Mouse (Mus musculus): ENCODE data around the gene Arl4a. TPM values are rescaled to one million over a fixed set of nuclear protein-coding genes. Genes with fewer than 3 reads are reported as not detected.

Arl4a gene
- polyA plus RNA-seq, 2 experiments, result 39.5 to 91.3 TPM

DNA sequence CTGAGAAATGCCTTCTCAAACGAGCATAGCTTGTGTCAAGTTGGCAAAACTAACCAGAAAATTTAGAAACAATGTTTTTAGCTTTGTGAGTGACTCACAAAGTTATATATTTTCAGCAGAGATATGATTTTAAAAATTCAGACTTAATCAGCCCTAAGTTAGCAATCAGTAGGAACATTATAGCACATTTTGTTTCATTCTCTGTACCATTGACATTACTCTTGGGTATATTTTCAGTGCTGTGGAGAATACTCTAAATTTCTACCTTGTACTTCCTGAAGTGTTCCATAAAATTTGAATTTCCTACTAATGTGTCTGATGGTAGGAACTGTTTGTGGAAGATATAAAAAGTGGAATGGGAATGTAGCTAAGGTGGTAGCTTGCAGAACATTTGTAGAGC is 9.2 kb upstream of the Arl4a start:
- no peaks in the 10 kb centered on the region for H3K27me3 ChIP-seq (ENCODE audit: control insufficient read depth, insufficient read depth, low read length)
- H3K27ac ChIP-seq, result no peak overlapping the region
- H3K4me3 ChIP-seq (ENCODE audit: insufficient read depth in 1 of 2, low read depth in 2 of 2, low read length in 2 of 2), result no peak overlapping the region
- WGBS (ENCODE audit: insufficient replicate concordance), result 21% methylated on average over 1 of the region's 1 CpGs
- no peak for DNase-seq (ENCODE audit: low read depth in 3 of 3, low spot score in 3 of 3)
- H3K36me3 ChIP-seq (replicated peaks; ENCODE audit: control insufficient read depth, insufficient read depth, low read depth), result no peaks in the 10 kb centered on the region
- ATAC-seq (ENCODE audit: insufficient read depth), result no peak
- no peak overlapping the region for H3K4me2 ChIP-seq (ENCODE audit: low read depth)
- no peaks in the 10 kb centered on the region for H3K4me1 ChIP-seq (replicated peaks; ENCODE audit: control insufficient read depth in 2 of 2, insufficient read depth in 2 of 2, low read length in 1 of 2)
- TF ChIP-seq CTCF (IDR thresholded peaks at IDR 0.05; ENCODE audit: low read depth), result no peak
- no peak for TF ChIP-seq EP300 (IDR thresholded peaks at IDR 0.05; ENCODE audit: low read depth)
- H3K9ac ChIP-seq (replicated peaks), result no peak overlapping the region
- H3K9me3 ChIP-seq (ENCODE audit: control insufficient read depth, low read length), result no peaks in the 10 kb centered on the region

DNA sequence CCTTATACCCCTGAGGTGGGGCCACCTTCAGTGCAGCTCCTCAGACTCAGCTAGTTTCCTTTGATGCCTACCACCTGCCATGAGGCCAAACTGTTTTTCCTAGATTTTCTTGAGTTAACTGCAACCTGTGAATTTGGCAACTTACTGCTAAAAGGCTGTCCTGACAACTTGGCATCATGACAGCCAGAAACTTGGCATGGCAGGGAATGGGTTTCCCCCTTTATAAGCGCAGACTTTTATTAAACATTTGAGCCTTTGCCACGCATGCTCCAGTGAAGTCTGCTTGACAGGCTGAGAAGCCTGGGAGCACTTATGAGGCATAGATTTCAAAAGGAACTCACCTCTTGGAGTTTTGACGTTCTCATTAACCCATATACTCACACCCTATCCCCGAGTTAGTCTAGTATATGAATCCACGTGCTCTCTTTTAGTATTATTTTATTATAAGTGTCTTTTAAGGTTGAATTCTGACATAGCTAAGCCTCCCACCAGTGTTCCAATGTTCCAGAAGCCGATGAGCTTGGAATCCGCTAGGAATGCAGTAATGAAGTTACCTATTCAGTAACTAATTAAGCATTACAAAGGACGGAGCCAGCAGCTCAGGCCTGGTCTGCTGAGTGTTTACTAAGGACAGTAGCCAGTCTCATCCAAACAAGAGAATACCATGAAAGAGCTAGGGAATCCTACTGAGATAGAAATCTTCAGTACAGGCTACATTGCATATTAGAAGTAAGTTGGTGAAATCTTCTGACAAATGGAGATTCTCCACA is 6.2 kb upstream of the Arl4a start:
- 64% methylated on average over 8 of the region's 8 CpGs for WGBS (ENCODE audit: insufficient replicate concordance)
- no peaks in the 10 kb centered on the region for H3K9me3 ChIP-seq (ENCODE audit: control insufficient read depth, low read length)
- ATAC-seq (ENCODE audit: insufficient read depth), result no peak

DNA sequence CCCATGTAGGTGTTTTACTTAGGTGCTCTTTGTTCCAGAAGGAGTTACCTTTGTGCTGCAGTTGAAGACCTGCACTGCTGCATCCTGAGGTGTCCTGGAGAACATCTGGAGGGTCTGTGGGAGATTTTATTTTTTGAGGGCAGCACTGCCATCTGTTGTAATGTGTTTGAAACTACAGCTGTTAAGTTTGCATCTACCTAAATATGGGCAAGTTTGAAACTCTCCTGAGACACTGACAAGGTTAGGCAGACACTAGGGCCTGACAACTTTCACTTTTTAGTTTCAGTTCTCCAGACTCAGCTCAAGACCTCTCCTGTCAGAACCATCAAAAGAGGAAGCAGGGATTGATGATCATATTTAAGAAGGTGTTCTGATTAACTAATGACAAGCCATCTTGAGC is 2.2 kb upstream of the Arl4a start:
- no peaks in the 10 kb centered on the region for H3K9me3 ChIP-seq (ENCODE audit: control insufficient read depth, low read length)
- no peak overlapping the region for H3K27ac ChIP-seq
- H3K4me2 ChIP-seq (ENCODE audit: low read depth), result no peak overlapping the region
- no peak for TF ChIP-seq EP300 (IDR thresholded peaks at IDR 0.05; ENCODE audit: low read depth)
- TF ChIP-seq CTCF (IDR thresholded peaks at IDR 0.05; ENCODE audit: low read depth), result peak; percentile 46; the same call in 1 of the 2 replicates
- peaks cover 8% of the 10 kb centered on the region for H3K36me3 ChIP-seq (replicated peaks; ENCODE audit: control insufficient read depth, insufficient read depth, low read depth)
- H3K4me1 ChIP-seq (replicated peaks; ENCODE audit: control insufficient read depth in 2 of 2, insufficient read depth in 2 of 2, low read length in 1 of 2), result peaks cover 0 to 8% of the 10 kb centered on the region in 2 experiments; a peak in 3 of 4 replicates
- H3K4me3 ChIP-seq (ENCODE audit: insufficient read depth in 1 of 2, low read depth in 2 of 2, low read length in 2 of 2), result no peak overlapping the region
- ATAC-seq (ENCODE audit: insufficient read depth) (no peak), DNase-seq (ENCODE audit: low read depth in 3 of 3, low spot score in 3 of 3) (no peak)
- H3K27me3 ChIP-seq (ENCODE audit: control insufficient read depth, insufficient read depth, low read length), result no peaks in the 10 kb centered on the region
- H3K9ac ChIP-seq (replicated peaks), result no peak overlapping the region

More for the DNA sequence above, 6.2 kb upstream of the Arl4a start:
- no peak overlapping the region for H3K27ac ChIP-seq
- DNase-seq (ENCODE audit: low read depth in 3 of 3, low spot score in 3 of 3), result no peak
- H3K4me2 ChIP-seq (ENCODE audit: low read depth), result no peak overlapping the region
- no peaks in the 10 kb centered on the region for H3K27me3 ChIP-seq (ENCODE audit: control insufficient read depth, insufficient read depth, low read length)
- TF ChIP-seq CTCF (IDR thresholded peaks at IDR 0.05; ENCODE audit: low read depth), result no peak
- no peak for TF ChIP-seq EP300 (IDR thresholded peaks at IDR 0.05; ENCODE audit: low read depth)
- no peaks in the 10 kb centered on the region for H3K36me3 ChIP-seq (replicated peaks; ENCODE audit: control insufficient read depth, insufficient read depth, low read depth)
- H3K4me3 ChIP-seq (ENCODE audit: insufficient read depth in 1 of 2, low read depth in 2 of 2, low read length in 2 of 2), result no peak overlapping the region
- no peaks in the 10 kb centered on the region for H3K4me1 ChIP-seq (replicated peaks; ENCODE audit: control insufficient read depth in 2 of 2, insufficient read depth in 2 of 2, low read length in 1 of 2)
- H3K9ac ChIP-seq (replicated peaks), result no peak overlapping the region

DNA sequence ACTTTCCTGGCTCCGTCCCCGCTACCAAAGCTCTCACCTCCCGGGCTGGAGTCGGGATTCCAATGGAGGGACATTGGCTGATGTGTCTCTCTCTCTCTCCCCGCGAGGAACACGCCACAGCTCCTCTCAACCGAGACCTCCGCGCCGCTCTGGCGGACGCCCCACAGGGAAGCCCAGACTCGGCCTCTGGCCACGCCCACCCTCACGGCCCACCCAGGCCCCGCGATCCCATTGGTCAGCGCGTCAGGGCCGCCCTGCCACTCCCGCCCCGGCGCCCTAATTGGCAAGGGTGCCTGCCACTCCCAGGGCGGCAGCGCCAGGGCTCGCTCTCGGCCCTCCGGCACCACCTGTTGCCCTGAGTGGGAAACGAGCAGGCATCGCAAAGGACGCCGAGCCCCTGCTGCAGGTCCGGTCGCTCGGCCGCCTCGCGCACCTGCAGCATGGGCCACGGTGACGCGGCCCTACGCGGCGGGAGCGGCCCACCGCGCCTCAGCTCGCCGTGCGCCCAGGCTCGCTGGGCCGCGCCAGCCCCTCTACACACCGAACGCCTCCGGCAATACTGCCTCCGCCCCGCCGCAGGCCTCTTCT is 505 bp downstream of the Arl4a start:
- ATAC-seq (ENCODE audit: insufficient read depth) (peak; percentile 91), DNase-seq (ENCODE audit: low read depth in 3 of 3, low spot score in 3 of 3) (peak; percentile 91 to 93 (median 92))
- Histone ChIP-seq H3K36me3 (replicated peaks; ENCODE audit: control insufficient read depth, insufficient read depth, low read depth) (peaks cover 12% of the 10 kb centered on the region), H3K27ac (peak overlapping the region; percentile 94), H3K9me3 (ENCODE audit: control insufficient read depth, low read length) (no peaks in the 10 kb centered on the region), H3K4me3 (ENCODE audit: insufficient read depth in 1 of 2, low read depth in 2 of 2, low read length in 2 of 2) (peak overlapping the region; percentile 81 to 82), H3K4me2 (ENCODE audit: low read depth) (peak overlapping the region; percentile 82), H3K4me1 (replicated peaks; ENCODE audit: control insufficient read depth in 2 of 2, insufficient read depth in 2 of 2, low read length in 1 of 2) (peaks cover 0 to 8% of the 10 kb centered on the region in 2 experiments; a peak in 3 of 4 replicates), H3K9ac (replicated peaks) (peak overlapping the region; percentile 99), H3K27me3 (ENCODE audit: control insufficient read depth, insufficient read depth, low read length) (no peaks in the 10 kb centered on the region)
- WGBS (ENCODE audit: insufficient replicate concordance), result under 1% methylated on average over 56 of the region's 60 CpGs
- TF ChIP-seq EP300 (IDR thresholded peaks at IDR 0.05; ENCODE audit: low read depth) (peak; percentile 41), CTCF (IDR thresholded peaks at IDR 0.05; ENCODE audit: low read depth) (peak; percentile 82)

DNA sequence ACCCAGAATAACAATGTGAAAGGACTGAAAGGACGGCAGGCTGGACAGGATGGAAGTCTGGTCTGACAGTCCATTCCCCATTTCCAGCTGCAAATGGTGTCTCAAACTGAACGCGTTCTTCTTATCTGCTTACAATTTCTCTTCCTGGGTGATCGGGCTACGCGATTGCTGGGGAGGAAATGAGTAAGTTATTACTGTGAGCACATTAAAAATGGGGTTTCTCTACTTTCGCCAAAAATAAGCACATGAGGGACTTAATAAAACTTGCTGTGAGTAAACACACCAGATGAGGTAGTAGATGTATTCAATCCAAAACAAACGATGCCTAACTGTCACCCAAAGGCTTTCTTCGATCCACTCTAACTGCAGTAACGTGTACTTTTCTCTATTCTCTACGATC is 1.2 kb downstream of the Arl4a start:
- TF ChIP-seq EP300 (IDR thresholded peaks at IDR 0.05; ENCODE audit: low read depth), result no peak
- TF ChIP-seq CTCF (IDR thresholded peaks at IDR 0.05; ENCODE audit: low read depth), result no peak

More for the DNA sequence above, 1.2 kb downstream of the Arl4a start:
- Histone ChIP-seq H3K4me2 (ENCODE audit: low read depth) (peak overlapping the region; percentile 82), H3K4me1 (replicated peaks; ENCODE audit: control insufficient read depth in 2 of 2, insufficient read depth in 2 of 2, low read length in 1 of 2) (peaks cover 0 to 8% of the 10 kb centered on the region in 2 experiments), H3K27me3 (ENCODE audit: control insufficient read depth, insufficient read depth, low read length) (no peaks in the 10 kb centered on the region), H3K9ac (replicated peaks) (peak overlapping the region; percentile 99), H3K4me3 (ENCODE audit: insufficient read depth in 1 of 2, low read depth in 2 of 2, low read length in 2 of 2) (peak overlapping the region; percentile 81 to 82), H3K27ac (peak overlapping the region; percentile 88), H3K36me3 (replicated peaks; ENCODE audit: control insufficient read depth, insufficient read depth, low read depth) (peaks cover 14% of the 10 kb centered on the region), H3K9me3 (ENCODE audit: control insufficient read depth, low read length) (no peaks in the 10 kb centered on the region)
- WGBS (ENCODE audit: insufficient replicate concordance), result under 1% methylated on average over 11 of the region's 11 CpGs
- no peak for DNase-seq (ENCODE audit: low read depth in 3 of 3, low spot score in 3 of 3)
- no peak for ATAC-seq (ENCODE audit: insufficient read depth)

All from liver, embryonic 14.5 days (tissue).